In the genomic region with DNA sequence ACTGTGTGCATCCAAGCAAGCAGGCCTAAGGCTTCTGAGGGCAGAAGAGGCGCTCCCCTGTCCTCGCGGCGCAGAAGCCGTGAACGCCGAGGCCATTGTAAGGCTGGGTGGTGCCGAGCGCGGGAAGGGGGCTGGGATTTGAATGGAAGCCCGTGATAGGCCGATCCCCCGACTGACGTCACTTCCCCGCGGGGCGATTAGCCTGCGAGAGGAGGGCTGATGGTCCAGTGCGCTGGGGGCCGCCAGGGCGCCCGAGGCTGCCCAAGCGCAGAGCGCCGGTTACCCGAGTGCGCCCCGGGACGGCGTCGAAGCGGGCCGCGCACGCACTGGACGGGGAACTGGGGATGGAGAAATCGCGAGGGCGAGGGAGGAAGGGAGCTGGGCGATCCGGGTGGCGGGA, we compare ENCODE assay signal across 8 mouse cellular contexts. TPM values are rescaled to one million over a fixed set of nuclear protein-coding genes. Genes with fewer than 3 reads are reported as not detected.
DNase-seq lines count a peak whose midpoint lies in the region; ATAC-seq and TF ChIP-seq lines count a peak whose summit lies in the region.

No protein-coding gene starts in this region.

- peak overlapping the region; percentile 34 to 36; a peak in 3 of 4 replicates for H3K4me3 ChIP-seq in heart, embryonic 14.5 days (ENCODE audit: control insufficient read depth in 1 of 2, insufficient read depth in 1 of 2, low read depth in 1 of 2, low read length in 2 of 2)
- H3K4me3 ChIP-seq in heart, postnatal 0 days (ENCODE audit: low read depth, low read length) = peak overlapping the region; percentile 21

- H3K9me3 ChIP-seq in heart, embryonic 14.5 days (ENCODE audit: control insufficient read depth, low read length) = no peaks in the 10 kb centered on the region
- H3K9me3 ChIP-seq in heart, postnatal 0 days (replicated peaks; ENCODE audit: control insufficient read depth, low read length) = no peaks in the 10 kb centered on the region

- H3K4me1 ChIP-seq in heart, embryonic 14.5 days (ENCODE audit: control insufficient read depth in 2 of 2, insufficient read depth in 2 of 2, low read length in 2 of 2) = peaks cover 0 to 17% of the 10 kb centered on the region in 2 experiments; a peak in 2 of 4 replicates
- H3K4me1 ChIP-seq in heart, postnatal 0 days (ENCODE audit: control insufficient read depth, insufficient read depth) = no peaks in the 10 kb centered on the region

- no peak for TF ChIP-seq CTCF in heart, postnatal 0 days (IDR thresholded peaks at IDR 0.05; ENCODE audit: low read depth)

- WGBS in heart, embryonic 14.5 days = under 1% methylated on average over 42 of the region's 42 CpGs
- under 1% methylated on average over 39 of the region's 42 CpGs for WGBS in heart, postnatal 0 days

- no peak overlapping the region for H3K9ac ChIP-seq in heart, embryonic 14.5 days (ENCODE audit: low read length)
- no peak overlapping the region for H3K9ac ChIP-seq in heart, postnatal 0 days (replicated peaks; ENCODE audit: low read depth, low read length)

- no peak for ATAC-seq in heart, embryonic 14.5 days (ENCODE audit: insufficient number of reproducible peaks, insufficient read depth, low FRiP score, low read depth)
- peak; percentile 20; the same call in 1 of the 2 replicates for ATAC-seq in common myeloid progenitor, adult 5-6 weeks (replicated peaks; ENCODE audit: low read depth, poor library complexity, severe bottlenecking)
- peak; percentile 27; the same call in 1 of the 2 replicates for ATAC-seq in heart, postnatal 0 days (ENCODE audit: insufficient read depth, low read depth)

- TF ChIP-seq EP300 in heart, postnatal 0 days (IDR thresholded peaks at IDR 0.05; ENCODE audit: low read depth) = no peak

- H3K27me3 ChIP-seq in heart, embryonic 14.5 days (ENCODE audit: control insufficient read depth, insufficient read depth, low read length) = peaks cover 99% of the 10 kb centered on the region
- peaks cover 100% of the 10 kb centered on the region for H3K27me3 ChIP-seq in heart, postnatal 0 days (ENCODE audit: control insufficient read depth, insufficient read depth, low read length)

- H3K4me2 ChIP-seq in heart, embryonic 14.5 days (ENCODE audit: low read length) = peak overlapping the region; percentile 59
- peak overlapping the region; percentile 27 for H3K4me2 ChIP-seq in heart, postnatal 0 days (ENCODE audit: low read depth, low read length)

- no peak overlapping the region for H3K27ac ChIP-seq in heart, embryonic 14.5 days (replicated peaks in 1 of 2; ENCODE audit: control insufficient read depth in 1 of 2, insufficient read depth in 1 of 2, low read depth in 2 of 2, low read length in 2 of 2)
- no peak overlapping the region for H3K27ac ChIP-seq in heart, postnatal 0 days (ENCODE audit: low read depth)

- H3K36me3 ChIP-seq in heart, embryonic 14.5 days (ENCODE audit: control insufficient read depth, insufficient read depth, low read length) = no peaks in the 10 kb centered on the region
- H3K36me3 ChIP-seq in heart, postnatal 0 days (replicated peaks; ENCODE audit: control insufficient read depth, insufficient read depth, low read length) = no peaks in the 10 kb centered on the region

- no peak for DNase-seq in heart, adult 11 months
- no peak for DNase-seq in heart, postnatal 0 days (ENCODE audit: low spot score)
- peak; percentile 91 for DNase-seq in layer of hippocampus, adult 9-11 months
- DNase-seq in lung, postnatal 10 days = peak; percentile 42
- peak; percentile 93 for DNase-seq in right cerebral cortex, postnatal 25 days
- DNase-seq in gastrocnemius, adult 18-20 months (ENCODE audit: low spot score) = no peak

RNA-seq across cellular contexts. Expression of gene Polg, which starts 38.6 kb away (rescaled TPM):
- 26.3 and 31.0 TPM in 2 replicates for polyA plus RNA-seq in heart, embryonic 14.5 days (2014; fragmentation: Nextera tagmentation; extraction: Ambion mirVana)
- total RNA-seq in common myeloid progenitor, adult 5-6 weeks (2017) = 38.4 and 48.4 TPM in 2 replicates
- total RNA-seq in heart, postnatal 0 days (2014; rRNA removed; ENCODE audit: low replicate concordance) = 32.6 and 87.4 TPM in 2 replicates
- polyA plus RNA-seq in heart, postnatal 0 days (2015; fragmentation: Nextera tagmentation; extraction: Ambion mirVana) = 15.9 and 17.1 TPM in 2 replicates
- 10 to 100 TPM; 30.8 to 31.4 TPM for total RNA-seq in gastrocnemius, adult 18-20 months (2021)

Comparison
In these comparisons a context has a peak if more than half of its experiments do, and no peak if none do; other contexts are left out.
1. DNase-seq: peak in layer of hippocampus, adult 9-11 months (single experiment), lung, postnatal 10 days (single experiment) and right cerebral cortex, postnatal 25 days (single experiment); none in heart, adult 11 months (single experiment), heart, postnatal 0 days (single experiment) and gastrocnemius, adult 18-20 months (single experiment).